Mouse (Mus musculus): Measurements from ENCODE around the gene Lcn9. TPM values are rescaled to one million over a fixed set of nuclear protein-coding genes. Genes with fewer than 3 reads are reported as not detected.
"Not testable (repeated sequence)": the region's sequence is repeated elsewhere in the genome, so short reads cannot be mapped to it uniquely, and the experiment has no call there.

The Lcn9 gene
- polyA plus RNA-seq, 1 experiment from 2014 or later, result not detected

GRCm38 (mm10) chr2:25811711-25812110 lies 11.2 kb upstream of the Lcn9 start:
- Histone ChIP-seq H3K4me3 (no peak overlapping the region), H3K27ac (no peak overlapping the region), H3K9ac (no peak overlapping the region), H3K9me3 (replicated peaks) (no peaks in the 10 kb centered on the region), H3K36me3 (no peaks in the 10 kb centered on the region), H3K4me2 (no peak overlapping the region), H3K27me3 (no peaks in the 10 kb centered on the region), H3K4me1 (replicated peaks) (no peaks in the 10 kb centered on the region)
- no peak for ATAC-seq (replicated peaks; ENCODE audit: insufficient number of reproducible peaks, insufficient read depth, low FRiP score, low read depth)
- WGBS, result 64% methylated on average over 2 of the region's 2 CpGs

- no peaks in the 10 kb centered on the region for H3K36me3 ChIP-seq
- ATAC-seq (replicated peaks; ENCODE audit: insufficient number of reproducible peaks, insufficient read depth, low FRiP score, low read depth), result no peak
- no peaks in the 10 kb centered on the region for H3K27me3 ChIP-seq
- no peak overlapping the region for H3K4me2 ChIP-seq
- H3K4me1 ChIP-seq (replicated peaks), result no peaks in the 10 kb centered on the region
- H3K4me3 ChIP-seq, result no peak overlapping the region
- WGBS, result 73% methylated on average over 5 of the region's 5 CpGs
- no peaks in the 10 kb centered on the region for H3K9me3 ChIP-seq (replicated peaks)
- H3K9ac ChIP-seq, result no peak overlapping the region
- H3K27ac ChIP-seq, result no peak overlapping the region
These were observed 9.6 kb upstream of the Lcn9 start for GRCm38 (mm10) chr2:25813364-25813763.

GRCm38 (mm10) chr2:25815748-25816147 lies 7.2 kb upstream of the Lcn9 start, which contains the start of gene Glt6d1:
TSS of gene Glt6d1 (minus strand) at chr2:25815848.
- not testable (repeated sequence) for H3K9me3 ChIP-seq (replicated peaks); H3K9ac ChIP-seq; H3K4me2 ChIP-seq; H3K4me3 ChIP-seq; H3K36me3 ChIP-seq; H3K4me1 ChIP-seq (replicated peaks); H3K27ac ChIP-seq; ATAC-seq (replicated peaks; ENCODE audit: insufficient number of reproducible peaks, insufficient read depth, low FRiP score, low read depth); H3K27me3 ChIP-seq
- 78% methylated on average over 1 of the region's 1 CpGs for WGBS

GRCm38 (mm10) chr2:25824751-25825150 lies 1.8 kb downstream of the Lcn9 start:
- H3K4me3 ChIP-seq, result no peak overlapping the region
- no peak overlapping the region for H3K27ac ChIP-seq
- no peaks in the 10 kb centered on the region for H3K4me1 ChIP-seq (replicated peaks)
- no peaks in the 10 kb centered on the region for H3K36me3 ChIP-seq
- no peaks in the 10 kb centered on the region for H3K9me3 ChIP-seq (replicated peaks)
- no peak overlapping the region for H3K4me2 ChIP-seq
- ATAC-seq (replicated peaks; ENCODE audit: insufficient number of reproducible peaks, insufficient read depth, low FRiP score, low read depth), result no peak
- 76% methylated on average over 3 of the region's 3 CpGs for WGBS
- H3K27me3 ChIP-seq, result no peaks in the 10 kb centered on the region
- H3K9ac ChIP-seq, result no peak overlapping the region

GRCm38 (mm10) chr2:25828344-25828947 lies 5.5 kb downstream of the Lcn9 start:
- no peaks in the 10 kb centered on the region; the same call in 1 of the 2 replicates for H3K27me3 ChIP-seq
- H3K4me1 ChIP-seq (replicated peaks), result no peaks in the 10 kb centered on the region
- no peak overlapping the region for H3K27ac ChIP-seq
- H3K9me3 ChIP-seq (replicated peaks), result no peaks in the 10 kb centered on the region
- no peak for ATAC-seq (replicated peaks; ENCODE audit: insufficient number of reproducible peaks, insufficient read depth, low FRiP score, low read depth)
- H3K36me3 ChIP-seq, result no peaks in the 10 kb centered on the region
- H3K9ac ChIP-seq, result no peak overlapping the region
- 69% methylated on average over 8 of the region's 8 CpGs for WGBS
- no peak overlapping the region for H3K4me2 ChIP-seq
- no peak overlapping the region for H3K4me3 ChIP-seq

GRCm38 (mm10) chr2:25830786-25831185 lies 7.8 kb downstream of the Lcn9 start:
- Histone ChIP-seq H3K4me3 (no peak overlapping the region), H3K27me3 (peaks cover 7% of the 10 kb centered on the region; the same call in 1 of the 2 replicates), H3K9me3 (replicated peaks) (no peaks in the 10 kb centered on the region), H3K4me1 (replicated peaks) (no peaks in the 10 kb centered on the region), H3K27ac (no peak overlapping the region), H3K9ac (no peak overlapping the region), H3K36me3 (no peaks in the 10 kb centered on the region), H3K4me2 (no peak overlapping the region)
- no peak for ATAC-seq (replicated peaks; ENCODE audit: insufficient number of reproducible peaks, insufficient read depth, low FRiP score, low read depth)
- WGBS, result 80% methylated on average over 3 of the region's 3 CpGs

- Histone ChIP-seq H3K4me1 (replicated peaks) (no peaks in the 10 kb centered on the region), H3K36me3 (no peaks in the 10 kb centered on the region), H3K4me2 (no peak overlapping the region), H3K9me3 (replicated peaks) (no peaks in the 10 kb centered on the region), H3K27me3 (peaks cover 10% of the 10 kb centered on the region; the same call in 1 of the 2 replicates), H3K4me3 (no peak overlapping the region), H3K27ac (no peak overlapping the region), H3K9ac (no peak overlapping the region)
- 49% methylated on average over 5 of the region's 5 CpGs for WGBS
- ATAC-seq (replicated peaks; ENCODE audit: insufficient number of reproducible peaks, insufficient read depth, low FRiP score, low read depth), result no peak
These were observed 13.3 kb downstream of the Lcn9 start for GRCm38 (mm10) chr2:25836291-25836690.

GRCm38 (mm10) chr2:25842161-25842560 lies 19.2 kb downstream of the Lcn9 start:
- H3K4me2 ChIP-seq, result no peak overlapping the region
- H3K4me1 ChIP-seq (replicated peaks), result no peaks in the 10 kb centered on the region
- H3K27ac ChIP-seq, result no peak overlapping the region
- H3K36me3 ChIP-seq, result no peaks in the 10 kb centered on the region
- H3K4me3 ChIP-seq, result no peak overlapping the region
- H3K27me3 ChIP-seq, result no peaks in the 10 kb centered on the region
- 59% methylated on average over 4 of the region's 4 CpGs for WGBS
- no peaks in the 10 kb centered on the region for H3K9me3 ChIP-seq (replicated peaks)
- no peak for ATAC-seq (replicated peaks; ENCODE audit: insufficient number of reproducible peaks, insufficient read depth, low FRiP score, low read depth)
- H3K9ac ChIP-seq, result no peak overlapping the region

- Histone ChIP-seq H3K27ac (no peak overlapping the region), H3K4me3 (no peak overlapping the region), H3K4me2 (no peak overlapping the region), H3K27me3 (no peaks in the 10 kb centered on the region), H3K36me3 (no peaks in the 10 kb centered on the region), H3K9ac (no peak overlapping the region), H3K9me3 (replicated peaks) (no peaks in the 10 kb centered on the region), H3K4me1 (replicated peaks) (no peaks in the 10 kb centered on the region)
- ATAC-seq (replicated peaks; ENCODE audit: insufficient number of reproducible peaks, insufficient read depth, low FRiP score, low read depth), result no peak
- WGBS, result 66% methylated on average over 1 of the region's 1 CpGs
These were observed 19.8 kb downstream of the Lcn9 start for GRCm38 (mm10) chr2:25842758-25843157.

GRCm38 (mm10) chr2:25844097-25844496 lies 21.1 kb downstream of the Lcn9 start:
- H3K9me3 ChIP-seq (replicated peaks), result no peaks in the 10 kb centered on the region
- H3K27me3 ChIP-seq, result no peaks in the 10 kb centered on the region
- no peaks in the 10 kb centered on the region for H3K36me3 ChIP-seq
- ATAC-seq (replicated peaks; ENCODE audit: insufficient number of reproducible peaks, insufficient read depth, low FRiP score, low read depth), result no peak
- H3K4me2 ChIP-seq, result no peak overlapping the region
- H3K4me3 ChIP-seq, result no peak overlapping the region
- H3K4me1 ChIP-seq (replicated peaks), result no peaks in the 10 kb centered on the region
- H3K27ac ChIP-seq, result no peak overlapping the region
- no peak overlapping the region for H3K9ac ChIP-seq
- WGBS, result 78% methylated on average over 3 of the region's 3 CpGs

- H3K4me2 ChIP-seq, result no peak overlapping the region
- no peak overlapping the region for H3K27ac ChIP-seq
- H3K9me3 ChIP-seq (replicated peaks), result no peaks in the 10 kb centered on the region
- H3K4me3 ChIP-seq, result no peak overlapping the region
- no peaks in the 10 kb centered on the region for H3K36me3 ChIP-seq
- ATAC-seq (replicated peaks; ENCODE audit: insufficient number of reproducible peaks, insufficient read depth, low FRiP score, low read depth), result no peak
- no peak overlapping the region for H3K9ac ChIP-seq
- 0 out of 2 replicates have a peak, but pooled peaks cover 5% of the 10 kb centered on the region for H3K27me3 ChIP-seq
- no peaks in the 10 kb centered on the region for H3K4me1 ChIP-seq (replicated peaks)
- WGBS, result 71% methylated on average over 8 of the region's 8 CpGs
These were observed 23.6 kb downstream of the Lcn9 start for GRCm38 (mm10) chr2:25846516-25846915.

GRCm38 (mm10) chr2:25847226-25847625 lies 24.3 kb downstream of the Lcn9 start, which contains the start of gene Sohlh1:
TSS of gene Sohlh1 (minus strand) at chr2:25847248.
- Histone ChIP-seq H3K9ac (no peak within 1 kb of the TSS), H3K36me3 (no peaks in the 10 kb centered on the region), H3K4me2 (no peak within 1 kb of the TSS), H3K27me3 (0 out of 2 replicates have a peak, but pooled peaks cover 5% of the 10 kb centered on the region), H3K4me3 (no peak within 1 kb of the TSS), H3K4me1 (replicated peaks) (no peaks in the 10 kb centered on the region), H3K9me3 (replicated peaks) (no peaks in the 10 kb centered on the region), H3K27ac (no peak within 1 kb of the TSS)
- 72% methylated on average over 15 of the region's 16 CpGs for WGBS
- ATAC-seq (replicated peaks; ENCODE audit: insufficient number of reproducible peaks, insufficient read depth, low FRiP score, low read depth), result no peak

All from heart, embryonic 15.5 days (tissue).